Mouse (Mus musculus) liver, postnatal 0 days (tissue): ENCODE results near the gene Mansc4. TPM values are rescaled to one million over a fixed set of nuclear protein-coding genes. Genes with fewer than 3 reads are reported as not detected.
A peak's percentile ranks its signal among the peaks of the same experiment; 100 is the strongest.

Source experiments
- ATAC-seq: fragments of 200-750 bp; cut with Nextera tagmentation; 2 replicates; pipeline ENCODE4 v1.8.0; 2017; ENCODE audit warnings: mild to moderate bottlenecking, moderate library complexity
- DNase-seq: peaks from one replicate; pipeline ENCODE4 v3.0.0-alpha.2; 2016
- H3K27ac ChIP-seq: fragments of 300-500 bp; sonication (generic); 2 replicates; pipeline ENCODE4 v1.5.1; 2014; ENCODE audit warnings: antibody characterized with exemption, moderate library complexity, mild to moderate bottlenecking, low read depth
- H3K27me3 ChIP-seq: fragments of 300-500 bp; sonication (generic); 2 replicates; pipeline ENCODE4 v1.6.1; 2014; ENCODE audit warnings: low read length, control low read depth, mixed read lengths; ENCODE audit not compliant: insufficient read depth
- H3K36me3 ChIP-seq: fragments of 300-500 bp; sonication (generic); replicated peaks from 2 replicates; pipeline ENCODE4 v1.6.1; 2014; ENCODE audit warnings: mild to moderate bottlenecking, control low read depth, low read length, moderate library complexity, mixed read lengths; ENCODE audit not compliant: insufficient read depth
- H3K4me1 ChIP-seq: fragments of 300-500 bp; sonication (generic); 2 replicates; pipeline ENCODE4 v1.6.1; 2014; ENCODE audit warnings: antibody characterized with exemption, mild to moderate bottlenecking, control low read depth; ENCODE audit not compliant: insufficient read depth
- H3K4me2 ChIP-seq: fragments of 300-500 bp; sonication (generic); 2 replicates; pipeline ENCODE4 v1.6.1; 2014; ENCODE audit warnings: low read depth, mild to moderate bottlenecking, low read length, moderate library complexity, mixed read lengths
- H3K4me3 ChIP-seq: fragments of 300-500 bp; sonication (generic); 2 replicates; pipeline ENCODE4 v1.5.1; 2014; ENCODE audit warnings: low read depth, low read length
- H3K9ac ChIP-seq: fragments of 300-500 bp; sonication (generic); replicated peaks from 2 replicates; pipeline ENCODE4 v1.6.1; 2014; ENCODE audit warnings: mild to moderate bottlenecking, moderate library complexity
- H3K9me3 ChIP-seq: fragments of 300-500 bp; sonication (generic); 2 replicates; pipeline ENCODE4 v1.6.1; 2016; ENCODE audit warnings: mild to moderate bottlenecking, control low read depth, low read length, mixed read lengths
- CTCF ChIP-seq: sonication (generic); IDR thresholded peaks from 2 replicates; pipeline ENCODE4 v1.5.1; 2016; ENCODE audit warnings: antibody characterized with exemption, low read depth
- EP300 ChIP-seq: IDR thresholded peaks from 2 replicates; pipeline ENCODE4 v1.6.1; 2016; ENCODE audit warnings: antibody characterized with exemption, low read depth, mild to moderate bottlenecking
- WGBS: fragments of 180-500 bp; shearing (Covaris S2); extraction: QIAGEN DNeasy Blood & Tissue Kit; methylation state at CpG from one replicate; pipeline ENCODE4 v1.1.7; 2014; ENCODE audit not compliant: insufficient replicate concordance; 5-methylcytosine and 5-hydroxymethylcytosine counted together
- polyA plus RNA-seq: library from polyadenylated mRNA; unstranded; fragments of >200 nt; fragmentation: Nextera tagmentation; extraction: Ambion mirVana; gene quantifications from 2 replicates; pipeline ENCODE4 v1.2.1, GENCODE M21; 2015

Mansc4 gene
- polyA plus RNA-seq, 1 experiment from 2014 or later = not detected

- Histone ChIP-seq H3K36me3 (peaks cover 29% of the 10 kb centered on the region), H3K4me3 (no peak overlapping the region), H3K4me1 (no peaks in the 10 kb centered on the region), H3K27ac (no peak overlapping the region), H3K9ac (no peak overlapping the region), H3K4me2 (no peak overlapping the region), H3K27me3 (no peaks in the 10 kb centered on the region), H3K9me3 (no peaks in the 10 kb centered on the region)
- 83% methylated on average over 6 of the region's 6 CpGs for WGBS
- ATAC-seq = no peak
- TF ChIP-seq EP300 (no peak), CTCF (no peak)
- DNase-seq = no peak
Observed at GRCm38 (mm10) chr6:147106716-147107115, 19.9 kb upstream of the Mansc4 start.

GRCm38 (mm10) chr6:147105529-147105928 is 18.7 kb upstream of the Mansc4 start:
- H3K36me3 ChIP-seq = peaks cover 28% of the 10 kb centered on the region
- ATAC-seq = no peak

GRCm38 (mm10) chr6:147102293-147102692 is 15.5 kb upstream of the Mansc4 start:
- Histone ChIP-seq H3K27me3 (no peaks in the 10 kb centered on the region), H3K4me3 (no peak overlapping the region), H3K4me2 (no peak overlapping the region), H3K9me3 (no peaks in the 10 kb centered on the region), H3K4me1 (peaks cover 12% of the 10 kb centered on the region), H3K36me3 (0 out of 2 replicates have a peak, but pooled peaks cover 14% of the 10 kb centered on the region), H3K27ac (no peak overlapping the region), H3K9ac (no peak overlapping the region)
- no peak for DNase-seq
- ATAC-seq = no peak
- WGBS = 89% methylated on average over 3 of the region's 3 CpGs
- no peak for TF ChIP-seq EP300
- peak; percentile 45 for TF ChIP-seq CTCF

More at GRCm38 (mm10) chr6:147105529-147105928, 18.7 kb upstream of the Mansc4 start:
- Histone ChIP-seq H3K9ac (no peak overlapping the region), H3K4me2 (no peak overlapping the region), H3K4me3 (no peak overlapping the region), H3K4me1 (no peaks in the 10 kb centered on the region), H3K9me3 (no peaks in the 10 kb centered on the region), H3K27me3 (no peaks in the 10 kb centered on the region), H3K27ac (no peak overlapping the region)
- no peak for DNase-seq
- 73% methylated on average over 1 of the region's 1 CpGs for WGBS
- TF ChIP-seq EP300 (no peak), CTCF (no peak)

GRCm38 (mm10) chr6:147099458-147100277 is 12.8 kb upstream of the Mansc4 start:
- DNase-seq (no peak), ATAC-seq (peak; percentile 53)
- Histone ChIP-seq H3K4me2 (peak overlapping the region; percentile 31; the same call in 1 of the 2 replicates), H3K4me3 (no peak overlapping the region), H3K27me3 (no peaks in the 10 kb centered on the region), H3K9me3 (no peaks in the 10 kb centered on the region), H3K36me3 (0 out of 2 replicates have a peak, but pooled peaks cover 8% of the 10 kb centered on the region), H3K4me1 (peaks cover 12% of the 10 kb centered on the region), H3K27ac (peak overlapping the region; percentile 44; the same call in 1 of the 2 replicates), H3K9ac (no peak overlapping the region)
- TF ChIP-seq CTCF (no peak), EP300 (no peak)
- WGBS = 64% methylated on average over 19 of the region's 19 CpGs

- H3K36me3 ChIP-seq = 0 out of 2 replicates have a peak, but pooled peaks cover 8% of the 10 kb centered on the region
- TF ChIP-seq CTCF (0 out of 2 replicates have a peak, but pooled peaks have one; percentile 8), EP300 (no peak)
- no peak; the same call in 1 of the 2 replicates for ATAC-seq
- no peaks in the 10 kb centered on the region for H3K9me3 ChIP-seq
- peaks cover 22% of the 10 kb centered on the region for H3K4me1 ChIP-seq
- H3K4me2 ChIP-seq = no peak overlapping the region
- no peaks in the 10 kb centered on the region for H3K27me3 ChIP-seq
- no peak overlapping the region for H3K4me3 ChIP-seq
- WGBS = 51% methylated on average over 8 of the region's 8 CpGs
- H3K27ac ChIP-seq = peak overlapping the region; percentile 31
- no peak for DNase-seq
- no peak overlapping the region for H3K9ac ChIP-seq
Observed at GRCm38 (mm10) chr6:147097346-147097929, 10.6 kb upstream of the Mansc4 start.

- Histone ChIP-seq H3K4me2 (no peak overlapping the region), H3K9ac (no peak overlapping the region), H3K36me3 (0 out of 2 replicates have a peak, but pooled peaks cover 5% of the 10 kb centered on the region), H3K27ac (peak overlapping the region; percentile 31; the same call in 1 of the 2 replicates), H3K27me3 (no peaks in the 10 kb centered on the region), H3K9me3 (no peaks in the 10 kb centered on the region), H3K4me1 (peaks cover 25% of the 10 kb centered on the region), H3K4me3 (no peak overlapping the region)
- no peak for TF ChIP-seq EP300
- TF ChIP-seq CTCF = no peak
- no peak for ATAC-seq
- no peak for DNase-seq
- 66% methylated on average over 3 of the region's 3 CpGs for WGBS
Observed at GRCm38 (mm10) chr6:147096934-147097333, 10.1 kb upstream of the Mansc4 start.
